Mouse (Mus musculus) embryonic facial prominence, embryonic 12.5 days (tissue): ENCODE data around the gene Ggct. TPM values are rescaled to one million over a fixed set of nuclear protein-coding genes. Genes with fewer than 3 reads are reported as not detected.

Experiments used
- ATAC-seq: fragments of 200-750 bp; cut with Nextera tagmentation; 2 replicates; pipeline ENCODE4 v1.8.0; 2017; ENCODE audit not compliant: insufficient number of reproducible peaks, insufficient read depth, low FRiP score, low TSS enrichment
- H3K27ac ChIP-seq: fragments of 300-500 bp; sonication (generic); 2 replicates; pipeline ENCODE4 v1.5.1; 2016; ENCODE audit warnings: mild to moderate bottlenecking
- H3K27me3 ChIP-seq: fragments of 300-500 bp; sonication (generic); 2 replicates; pipeline ENCODE4 v1.6.1; 2016; ENCODE audit warnings: mild to moderate bottlenecking, moderate library complexity
- H3K36me3 ChIP-seq: fragments of 300-500 bp; sonication (generic); 2 replicates; pipeline ENCODE4 v1.6.1; 2016; ENCODE audit warnings: mild to moderate bottlenecking
- H3K4me1 ChIP-seq: fragments of 300-500 bp; sonication (generic); 2 replicates; pipeline ENCODE4 v1.6.1; 2016
- H3K4me2 ChIP-seq: fragments of 300-500 bp; sonication (generic); replicated peaks from 2 replicates; pipeline ENCODE4 v1.6.1; 2016; ENCODE audit warnings: mild to moderate bottlenecking, moderate library complexity
- H3K4me3 ChIP-seq: fragments of 300-500 bp; sonication (generic); 2 replicates; pipeline ENCODE4 v1.5.1; 2016; ENCODE audit warnings: mild to moderate bottlenecking
- H3K9ac ChIP-seq: fragments of 300-500 bp; sonication (generic); 2 replicates; pipeline ENCODE4 v1.6.1; 2016; ENCODE audit warnings: mild to moderate bottlenecking, moderate library complexity
- H3K9me3 ChIP-seq: fragments of 300-500 bp; sonication (generic); 2 replicates; pipeline ENCODE4 v1.6.1; 2016; ENCODE audit warnings: mild to moderate bottlenecking, moderate library complexity
- WGBS: fragments of 180-500 bp; shearing (Covaris S2); methylation state at CpG from one replicate; pipeline ENCODE4 v1.1.7; 2016; 5-methylcytosine and 5-hydroxymethylcytosine counted together
- polyA plus RNA-seq: library from polyadenylated mRNA; unstranded; fragments of >200 nt; fragmentation: Nextera tagmentation; extraction: Ambion mirVana; gene quantifications from 2 replicates; pipeline ENCODE4 v1.2.1, GENCODE M21; 2016

Gene Ggct
- polyA plus RNA-seq, 1 experiment from 2014 or later, result 9.8 TPM

- ATAC-seq, result no peak
- Histone ChIP-seq H3K4me1 (0 out of 2 replicates have a peak, but pooled peaks cover 3% of the 10 kb centered on the region), H3K36me3 (no peaks in the 10 kb centered on the region), H3K27ac (no peak overlapping the region), H3K4me2 (no peak overlapping the region), H3K9ac (no peak overlapping the region), H3K9me3 (no peaks in the 10 kb centered on the region), H3K27me3 (no peaks in the 10 kb centered on the region), H3K4me3 (no peak overlapping the region)
- 90% methylated on average over 3 of the region's 3 CpGs for WGBS
These were observed 21.4 kb upstream of the Ggct start for GRCm38 (mm10) chr6:55014184-55014583.

- H3K4me3 ChIP-seq, result no peak overlapping the region
- H3K4me2 ChIP-seq, result no peak overlapping the region
- 71% methylated on average over 7 of the region's 7 CpGs for WGBS
- 0 out of 2 replicates have a peak, but pooled peaks cover 3% of the 10 kb centered on the region for H3K4me1 ChIP-seq
- ATAC-seq, result no peak
- H3K27me3 ChIP-seq, result 0 out of 2 replicates have a peak, but pooled peaks cover 4% of the 10 kb centered on the region
- no peaks in the 10 kb centered on the region for H3K9me3 ChIP-seq
- no peaks in the 10 kb centered on the region for H3K36me3 ChIP-seq
- no peak overlapping the region for H3K27ac ChIP-seq
- H3K9ac ChIP-seq, result no peak overlapping the region
These were observed 19.8 kb upstream of the Ggct start for GRCm38 (mm10) chr6:55012516-55012915.

GRCm38 (mm10) chr6:55010330-55011091, 17.8 kb upstream of the Ggct start:
- no peaks in the 10 kb centered on the region for H3K9me3 ChIP-seq
- 0 out of 2 replicates have a peak, but pooled peaks cover 4% of the 10 kb centered on the region for H3K27me3 ChIP-seq
- WGBS, result 54% methylated on average over 4 of the region's 4 CpGs
- 0 out of 2 replicates have a peak overlapping the region, but pooled peaks have one; percentile 22 for H3K4me3 ChIP-seq
- no peak for ATAC-seq
- H3K9ac ChIP-seq, result no peak overlapping the region
- H3K27ac ChIP-seq, result peak overlapping the region; percentile 85
- H3K4me1 ChIP-seq, result no peaks in the 10 kb centered on the region
- peak overlapping the region; percentile 46 for H3K4me2 ChIP-seq
- H3K36me3 ChIP-seq, result no peaks in the 10 kb centered on the region

GRCm38 (mm10) chr6:55009391-55010230, 16.9 kb upstream of the Ggct start:
- 0 out of 2 replicates have a peak, but pooled peaks have one; percentile 41 for ATAC-seq
- peak overlapping the region; percentile 22 for H3K4me3 ChIP-seq
- peak overlapping the region; percentile 46 for H3K4me2 ChIP-seq
- no peaks in the 10 kb centered on the region for H3K36me3 ChIP-seq
- 13% methylated on average over 16 of the region's 16 CpGs for WGBS
- peak overlapping the region; percentile 21; the same call in 1 of the 2 replicates for H3K9ac ChIP-seq
- peak overlapping the region; percentile 85 for H3K27ac ChIP-seq
- H3K4me1 ChIP-seq, result no peaks in the 10 kb centered on the region
- no peaks in the 10 kb centered on the region for H3K9me3 ChIP-seq
- 0 out of 2 replicates have a peak, but pooled peaks cover 4% of the 10 kb centered on the region for H3K27me3 ChIP-seq

GRCm38 (mm10) chr6:55008401-55008800, 15.7 kb upstream of the Ggct start:
- 87% methylated on average over 8 of the region's 8 CpGs for WGBS
- Histone ChIP-seq H3K4me3 (no peak overlapping the region), H3K9ac (no peak overlapping the region), H3K9me3 (no peaks in the 10 kb centered on the region), H3K4me1 (no peaks in the 10 kb centered on the region), H3K36me3 (no peaks in the 10 kb centered on the region), H3K27me3 (0 out of 2 replicates have a peak, but pooled peaks cover 4% of the 10 kb centered on the region), H3K4me2 (no peak overlapping the region), H3K27ac (peak overlapping the region; percentile 60; the same call in 1 of the 2 replicates)
- ATAC-seq, result no peak

- no peaks in the 10 kb centered on the region for H3K9me3 ChIP-seq
- H3K4me3 ChIP-seq, result no peak overlapping the region
- H3K27ac ChIP-seq, result no peak overlapping the region
- no peak for ATAC-seq
- H3K4me1 ChIP-seq, result no peaks in the 10 kb centered on the region
- 0 out of 2 replicates have a peak, but pooled peaks cover 4% of the 10 kb centered on the region for H3K27me3 ChIP-seq
- H3K36me3 ChIP-seq, result no peaks in the 10 kb centered on the region
- H3K4me2 ChIP-seq, result no peak overlapping the region
- 67% methylated on average over 4 of the region's 4 CpGs for WGBS
- H3K9ac ChIP-seq, result no peak overlapping the region
These were observed 10.8 kb upstream of the Ggct start for GRCm38 (mm10) chr6:55003559-55003958.

GRCm38 (mm10) chr6:55002438-55002837, 9.7 kb upstream of the Ggct start:
- no peak overlapping the region for H3K4me3 ChIP-seq
- ATAC-seq, result no peak
- 55% methylated on average over 4 of the region's 4 CpGs for WGBS

GRCm38 (mm10) chr6:55001320-55001719, 8.6 kb upstream of the Ggct start:
- ATAC-seq, result no peak
- WGBS, result 83% methylated on average over 4 of the region's 4 CpGs

More at GRCm38 (mm10) chr6:55002438-55002837, 9.7 kb upstream of the Ggct start:
- Histone ChIP-seq H3K27me3 (no peaks in the 10 kb centered on the region), H3K9ac (no peak overlapping the region), H3K4me1 (no peaks in the 10 kb centered on the region), H3K9me3 (no peaks in the 10 kb centered on the region), H3K36me3 (no peaks in the 10 kb centered on the region), H3K27ac (no peak overlapping the region), H3K4me2 (no peak overlapping the region)

GRCm38 (mm10) chr6:54997726-54998125, 5.0 kb upstream of the Ggct start:
- Histone ChIP-seq H3K4me2 (no peak overlapping the region), H3K9ac (no peak overlapping the region), H3K27ac (no peak overlapping the region), H3K4me3 (no peak overlapping the region), H3K9me3 (no peaks in the 10 kb centered on the region), H3K4me1 (no peaks in the 10 kb centered on the region), H3K27me3 (no peaks in the 10 kb centered on the region), H3K36me3 (no peaks in the 10 kb centered on the region)
- WGBS, result 81% methylated on average over 6 of the region's 6 CpGs
- ATAC-seq, result no peak

More at GRCm38 (mm10) chr6:55001320-55001719, 8.6 kb upstream of the Ggct start:
- no peaks in the 10 kb centered on the region for H3K9me3 ChIP-seq
- no peaks in the 10 kb centered on the region for H3K27me3 ChIP-seq
- H3K36me3 ChIP-seq, result no peaks in the 10 kb centered on the region
- no peak overlapping the region for H3K27ac ChIP-seq
- H3K4me3 ChIP-seq, result no peak overlapping the region
- H3K9ac ChIP-seq, result no peak overlapping the region
- no peak overlapping the region for H3K4me2 ChIP-seq
- H3K4me1 ChIP-seq, result no peaks in the 10 kb centered on the region

- Histone ChIP-seq H3K4me1 (peaks cover 7% of the 10 kb centered on the region; the same call in 1 of the 2 replicates), H3K36me3 (no peaks in the 10 kb centered on the region), H3K4me3 (no peak overlapping the region), H3K4me2 (no peak overlapping the region), H3K9ac (no peak overlapping the region), H3K27me3 (no peaks in the 10 kb centered on the region), H3K9me3 (no peaks in the 10 kb centered on the region), H3K27ac (no peak overlapping the region)
- no peak for ATAC-seq
- 89% methylated on average over 3 of the region's 3 CpGs for WGBS
These were observed 3.6 kb upstream of the Ggct start for GRCm38 (mm10) chr6:54996361-54996760.

- peak overlapping the region; percentile 82 for H3K4me2 ChIP-seq
- peak overlapping the region; percentile 51 for H3K4me3 ChIP-seq
- H3K9me3 ChIP-seq, result no peaks in the 10 kb centered on the region
- H3K27ac ChIP-seq, result no peak overlapping the region
- no peak for ATAC-seq
- 9% methylated on average over 7 of the region's 7 CpGs for WGBS
- H3K4me1 ChIP-seq, result peaks cover 7% of the 10 kb centered on the region; the same call in 1 of the 2 replicates
- no peaks in the 10 kb centered on the region for H3K27me3 ChIP-seq
- H3K9ac ChIP-seq, result peak overlapping the region; percentile 58
- H3K36me3 ChIP-seq, result no peaks in the 10 kb centered on the region
These were observed 609 bp downstream of the Ggct start for GRCm38 (mm10) chr6:54992141-54992540.
